Mouse (Mus musculus) gastrocnemius, adult 2 months (tissue): ENCODE measurements around the gene Olfr531. TPM values are rescaled to one million over a fixed set of nuclear protein-coding genes. Genes with fewer than 3 reads are reported as not detected.

Source experiments
- DNase-seq: peaks from one replicate; pipeline ENCODE4 v3.0.0; 2022
- H3K27ac ChIP-seq: fragments of 200-600 bp; 2 replicates; pipeline ENCODE4 v1.8.1; 2022; ENCODE audit warnings: mild to moderate bottlenecking
- H3K4me3 ChIP-seq: fragments of 200-600 bp; 2 replicates; pipeline ENCODE4 v1.8.1; 2022; ENCODE audit warnings: mild to moderate bottlenecking, moderate library complexity
- CTCF ChIP-seq: fragments of 200-600 bp; IDR thresholded peaks from 2 replicates; pipeline ENCODE4 v1.8.1; 2022; ENCODE audit warnings: antibody characterized with exemption, mild to moderate bottlenecking, moderate library complexity
- intact Hi-C: fragments of 180-260 bp; cut with DNase I; formaldehyde crosslinking; loops from one replicate; pipeline ENCODE4 v1.15.1; 2025
- long read RNA-seq, 2 experiments: library from polyadenylated mRNA; stranded (forward); transcript quantifications; one replicate each; pipeline ENCODE4 v2.0.0; 2021
- total RNA-seq, 2 experiments: library from RNA; stranded (reverse); gene quantifications; 2 replicates each; pipeline ENCODE4 v1.2.3; 2021

Gene Olfr531
- not detected for total RNA-seq
- long read RNA-seq, experiment 1, result 0 reads
- long read RNA-seq, experiment 2, result 0 reads

- Histone ChIP-seq H3K4me3 (no peak within 1 kb of the TSS), H3K27ac (no peak within 1 kb of the TSS)
- intact Hi-C loops, result no loop called here
- TF ChIP-seq CTCF, result no peak
- no peak for DNase-seq
Measured at GRCm38 (mm10) chr7:140402818-140403217, at the start of gene Olfr531. Gene Olfr531 (minus strand): TSS chr7:140402918.

- no peak for DNase-seq
- no peak for TF ChIP-seq CTCF
- intact Hi-C loops, result no loop called here
- Histone ChIP-seq H3K27ac (no peak overlapping the region), H3K4me3 (no peak overlapping the region)
Measured at GRCm38 (mm10) chr7:140443141-140443540, 40.4 kb upstream of the Olfr531 start.

GRCm38 (mm10) chr7:140421539-140421938, 18.8 kb upstream of the Olfr531 start, which contains the start of gene Olfr532:
Gene Olfr532 (minus strand): TSS chr7:140421639.
- Histone ChIP-seq H3K27ac (no peak within 1 kb of the TSS), H3K4me3 (no peak within 1 kb of the TSS)
- intact Hi-C loops, result no loop called here
- DNase-seq, result no peak
- TF ChIP-seq CTCF, result no peak

GRCm38 (mm10) chr7:140376911-140377310, 25.8 kb downstream of the Olfr531 start:
- DNase-seq, result no peak
- intact Hi-C loops, result no loop called here
- TF ChIP-seq CTCF, result no peak
- no peak overlapping the region for H3K27ac ChIP-seq
- no peak overlapping the region for H3K4me3 ChIP-seq

- DNase-seq, result no peak
- intact Hi-C loops, result no loop called here
- TF ChIP-seq CTCF, result no peak
- Histone ChIP-seq H3K27ac (no peak within 1 kb of the TSS), H3K4me3 (no peak within 1 kb of the TSS)
Measured at GRCm38 (mm10) chr7:140376231-140376630, 26.5 kb downstream of the Olfr531 start, which contains the start of gene Olfr530. Gene Olfr530 (minus strand): TSS chr7:140376331.

DNA sequence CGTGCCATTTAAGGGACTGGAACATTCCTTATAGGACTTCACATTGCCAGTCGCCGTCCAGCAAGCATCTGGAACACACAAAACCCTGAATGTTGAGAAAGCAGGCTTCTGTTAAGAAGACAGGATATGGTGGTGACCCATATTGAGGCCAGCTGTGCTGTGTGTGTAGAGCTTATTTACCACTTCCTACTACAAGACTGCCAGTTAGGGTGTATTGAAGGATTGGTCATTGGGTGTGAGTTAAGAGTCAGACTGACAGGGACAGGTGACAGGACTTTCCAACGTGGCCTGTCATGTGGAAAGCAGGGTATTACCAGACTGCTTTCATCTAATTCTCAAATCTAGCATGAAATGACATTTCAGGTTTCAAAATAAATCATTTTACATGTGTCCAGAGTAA, 28.4 kb downstream of the Olfr531 start:
- intact Hi-C loops, result no loop called here
- Histone ChIP-seq H3K4me3 (no peak overlapping the region), H3K27ac (no peak overlapping the region)
- DNase-seq, result no peak
- TF ChIP-seq CTCF, result no peak

- Histone ChIP-seq H3K27ac (no peak within 1 kb of the TSS), H3K4me3 (no peak within 1 kb of the TSS)
- intact Hi-C loops, result no loop called here
- no peak for DNase-seq
- TF ChIP-seq CTCF, result no peak
Measured at GRCm38 (mm10) chr7:140361571-140361970, 41.1 kb downstream of the Olfr531 start, which contains the start of gene Olfr60. Gene Olfr60 (minus strand): TSS chr7:140361671.

Other genes with a start within 250 kb of the Olfr531 start
- under 1 TPM; 0.13 to 0.50 TPM for gene Sprn, start 248.0 kb downstream of the Olfr531 start, total RNA-seq
- not detected for gene Olfr522, start 238.2 kb downstream of the Olfr531 start, total RNA-seq
- gene Olfr523, start 229.7 kb downstream of the Olfr531 start, total RNA-seq, result not detected
- not detected for gene Olfr524, start 197.0 kb downstream of the Olfr531 start, total RNA-seq
- not detected for gene Cd163l1, start 184.7 kb downstream of the Olfr531 start, total RNA-seq
- gene 5830411N06Rik, start 155.6 kb downstream of the Olfr531 start, total RNA-seq, result not detected
- gene Olfr525, start 82.1 kb downstream of the Olfr531 start, total RNA-seq, result not detected
- gene Olfr527, start 68.9 kb downstream of the Olfr531 start, total RNA-seq, result not detected
- gene Olfr60, start 41.2 kb downstream of the Olfr531 start, total RNA-seq, result not detected
- not detected for gene Olfr530, start 26.6 kb downstream of the Olfr531 start, total RNA-seq
- not detected for gene Olfr532, start 18.7 kb upstream of the Olfr531 start, total RNA-seq
- not detected for gene Olfr533, start 60.5 kb upstream of the Olfr531 start, total RNA-seq
- not detected for gene Olfr535, start 81.3 kb upstream of the Olfr531 start, total RNA-seq
- gene Olfr536, start 104.5 kb upstream of the Olfr531 start, total RNA-seq, result not detected
- not detected for gene Olfr538, start 165.0 kb upstream of the Olfr531 start, total RNA-seq
- not detected for gene Olfr46, start 198.4 kb upstream of the Olfr531 start, total RNA-seq
- gene Olfr61, start 226.1 kb upstream of the Olfr531 start, total RNA-seq, result not detected
- not detected for gene Olfr53, start 243.5 kb upstream of the Olfr531 start, total RNA-seq